Mouse (Mus musculus): Measurements from ENCODE around the gene Lhfp. TPM values are rescaled to one million over a fixed set of nuclear protein-coding genes. Genes with fewer than 3 reads are reported as not detected.

Gene Lhfp
- polyA plus RNA-seq, 1 experiment = 288 TPM

DNA sequence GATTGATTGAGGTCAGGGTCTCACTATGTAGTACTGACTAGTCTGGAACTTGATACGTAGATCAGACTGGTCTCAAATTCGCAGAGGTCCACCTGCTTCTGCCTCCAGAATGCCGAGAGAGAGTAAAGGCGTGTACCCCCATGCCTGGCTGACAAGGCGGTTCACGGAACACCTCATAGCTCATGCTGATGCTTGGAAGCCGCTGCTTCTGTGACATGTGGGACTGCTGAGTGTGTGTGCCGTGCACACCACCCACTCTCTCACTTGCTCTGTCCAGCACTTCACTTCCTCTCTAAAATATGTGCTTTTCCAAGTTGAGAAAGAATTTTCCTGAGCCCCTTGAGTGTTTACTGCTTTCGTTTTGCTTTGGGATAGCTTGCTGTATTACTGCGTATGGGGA lies 15.1 kb downstream of the Lhfp start:
- 51% methylated on average over 10 of the region's 10 CpGs for WGBS
- peaks cover 21% of the 10 kb centered on the region for H3K4me1 ChIP-seq (ENCODE audit: control insufficient read depth, insufficient read depth, low read length)
- H3K4me3 ChIP-seq (replicated peaks; ENCODE audit: extremely low read depth, low read depth, low read length) = no peak overlapping the region
- DNase-seq = no peak
- TF ChIP-seq CTCF (IDR thresholded peaks at IDR 0.05; ENCODE audit: insufficient read depth, low read length) (no peak), POLR2A (IDR thresholded peaks at IDR 0.05; ENCODE audit: borderline replicate concordance, extremely low read depth, low read depth, low read length) (no peak)

DNA sequence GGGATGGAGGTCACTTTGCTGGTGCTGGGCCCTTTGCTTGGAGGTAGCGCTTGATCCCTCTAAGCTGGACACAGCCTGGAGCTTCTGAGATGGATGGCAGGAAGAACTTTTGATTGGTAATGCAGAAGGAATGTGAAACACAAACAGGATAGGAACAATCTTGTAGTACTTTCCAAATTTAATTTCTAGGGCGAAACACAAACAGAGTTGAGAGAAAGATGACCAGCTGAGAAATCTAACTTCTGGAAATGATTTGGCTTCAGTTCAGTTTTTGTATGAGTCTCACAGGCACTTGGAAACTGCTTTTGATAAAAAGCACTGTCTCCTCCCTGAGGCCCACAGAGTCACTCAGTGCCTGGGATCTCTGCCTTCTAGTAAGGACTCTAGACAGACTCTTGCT lies 18.6 kb downstream of the Lhfp start:
- no peak for DNase-seq
- 17% methylated on average over 2 of the region's 2 CpGs for WGBS
- H3K4me1 ChIP-seq (ENCODE audit: control insufficient read depth, insufficient read depth, low read length) = peaks cover 24% of the 10 kb centered on the region

GRCm38 (mm10) chr3:53063423-53064147 lies 22.3 kb downstream of the Lhfp start:
- DNase-seq = no peak
- Histone ChIP-seq H3K4me3 (replicated peaks; ENCODE audit: extremely low read depth, low read depth, low read length) (no peak overlapping the region), H3K4me1 (ENCODE audit: control insufficient read depth, insufficient read depth, low read length) (peaks cover 18% of the 10 kb centered on the region)
- WGBS = 49% methylated on average over 13 of the region's 13 CpGs
- TF ChIP-seq POLR2A (IDR thresholded peaks at IDR 0.05; ENCODE audit: borderline replicate concordance, extremely low read depth, low read depth, low read length) = no peak
- no peak for TF ChIP-seq CTCF (IDR thresholded peaks at IDR 0.05; ENCODE audit: insufficient read depth, low read length)

More for the DNA sequence above, 18.6 kb downstream of the Lhfp start:
- H3K4me3 ChIP-seq (replicated peaks; ENCODE audit: extremely low read depth, low read depth, low read length) = no peak overlapping the region
- TF ChIP-seq POLR2A (IDR thresholded peaks at IDR 0.05; ENCODE audit: borderline replicate concordance, extremely low read depth, low read depth, low read length) (no peak), CTCF (IDR thresholded peaks at IDR 0.05; ENCODE audit: insufficient read depth, low read length) (no peak)

GRCm38 (mm10) chr3:53065267-53066094 lies 24.2 kb downstream of the Lhfp start:
- no peak for TF ChIP-seq CTCF (IDR thresholded peaks at IDR 0.05; ENCODE audit: insufficient read depth, low read length)
- no peak for TF ChIP-seq POLR2A (IDR thresholded peaks at IDR 0.05; ENCODE audit: borderline replicate concordance, extremely low read depth, low read depth, low read length)
- 63% methylated on average over 13 of the region's 13 CpGs for WGBS
- Histone ChIP-seq H3K4me3 (replicated peaks; ENCODE audit: extremely low read depth, low read depth, low read length) (no peak overlapping the region), H3K4me1 (ENCODE audit: control insufficient read depth, insufficient read depth, low read length) (peaks cover 5% of the 10 kb centered on the region)
- no peak for DNase-seq

GRCm38 (mm10) chr3:53066095-53066372 lies 24.7 kb downstream of the Lhfp start:
- TF ChIP-seq CTCF (IDR thresholded peaks at IDR 0.05; ENCODE audit: insufficient read depth, low read length) = no peak
- no peak for TF ChIP-seq POLR2A (IDR thresholded peaks at IDR 0.05; ENCODE audit: borderline replicate concordance, extremely low read depth, low read depth, low read length)
- no peak for DNase-seq
- Histone ChIP-seq H3K4me3 (replicated peaks; ENCODE audit: extremely low read depth, low read depth, low read length) (no peak overlapping the region), H3K4me1 (ENCODE audit: control insufficient read depth, insufficient read depth, low read length) (peaks cover 5% of the 10 kb centered on the region)
- WGBS = 51% methylated on average over 4 of the region's 4 CpGs

DNA sequence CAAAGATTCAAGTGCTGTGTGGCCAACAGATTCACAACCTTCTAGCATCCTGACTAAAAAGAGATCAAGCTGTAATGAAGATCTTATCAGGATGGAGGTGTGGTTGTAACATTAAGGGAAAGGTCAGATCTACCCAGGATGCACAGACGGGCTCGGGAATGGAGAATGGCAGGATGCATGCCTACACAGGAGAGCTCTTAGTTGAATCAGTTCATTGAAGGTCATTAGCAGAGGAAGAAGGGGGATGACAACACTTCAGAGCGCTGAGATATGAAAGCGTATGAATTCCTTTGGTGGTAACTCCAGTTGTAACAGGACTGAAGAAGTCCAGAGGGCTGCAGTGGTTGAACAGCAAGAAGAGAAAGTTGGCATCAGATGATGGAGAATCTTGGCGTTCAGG lies 27.1 kb downstream of the Lhfp start:
- no peak for DNase-seq
- Histone ChIP-seq H3K4me3 (replicated peaks; ENCODE audit: extremely low read depth, low read depth, low read length) (no peak overlapping the region), H3K4me1 (ENCODE audit: control insufficient read depth, insufficient read depth, low read length) (peaks cover 7% of the 10 kb centered on the region)
- 67% methylated on average over 5 of the region's 5 CpGs for WGBS
- TF ChIP-seq POLR2A (IDR thresholded peaks at IDR 0.05; ENCODE audit: borderline replicate concordance, extremely low read depth, low read depth, low read length) (no peak), CTCF (IDR thresholded peaks at IDR 0.05; ENCODE audit: insufficient read depth, low read length) (no peak)

DNA sequence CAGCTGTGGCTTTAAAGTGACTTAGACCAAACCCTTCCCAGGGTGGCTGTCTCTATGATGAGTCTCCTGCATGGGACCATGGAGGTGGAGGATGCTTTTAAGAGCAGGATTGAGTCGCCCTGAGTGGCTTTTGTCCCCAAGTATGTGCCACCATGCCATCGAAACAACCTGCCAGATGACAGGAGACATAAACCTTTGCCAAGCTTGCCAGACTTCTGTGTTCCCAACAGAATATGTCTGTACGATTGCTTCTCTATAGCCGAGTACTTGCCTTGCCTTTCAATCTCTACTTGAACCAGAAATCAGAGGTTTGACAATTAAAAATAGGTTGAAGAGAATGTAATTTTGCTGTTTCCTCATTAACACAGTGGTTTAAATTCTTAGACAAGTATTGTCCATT lies 32.9 kb downstream of the Lhfp start:
- TF ChIP-seq CTCF (IDR thresholded peaks at IDR 0.05; ENCODE audit: insufficient read depth, low read length) = no peak
- no peak for TF ChIP-seq POLR2A (IDR thresholded peaks at IDR 0.05; ENCODE audit: borderline replicate concordance, extremely low read depth, low read depth, low read length)
- peaks cover 2% of the 10 kb centered on the region for H3K4me1 ChIP-seq (ENCODE audit: control insufficient read depth, insufficient read depth, low read length)
- no peak for DNase-seq
- WGBS = 89% methylated on average over 4 of the region's 4 CpGs
- H3K4me3 ChIP-seq (replicated peaks; ENCODE audit: extremely low read depth, low read depth, low read length) = no peak overlapping the region

GRCm38 (mm10) chr3:53074761-53075160 lies 33.4 kb downstream of the Lhfp start:
- DNase-seq = no peak
- H3K4me1 ChIP-seq (ENCODE audit: control insufficient read depth, insufficient read depth, low read length) = peaks cover 2% of the 10 kb centered on the region
- H3K4me3 ChIP-seq (replicated peaks; ENCODE audit: extremely low read depth, low read depth, low read length) = no peak overlapping the region
- WGBS = 94% methylated on average over 3 of the region's 3 CpGs
- no peak for TF ChIP-seq CTCF (IDR thresholded peaks at IDR 0.05; ENCODE audit: insufficient read depth, low read length)
- no peak for TF ChIP-seq POLR2A (IDR thresholded peaks at IDR 0.05; ENCODE audit: borderline replicate concordance, extremely low read depth, low read depth, low read length)

- TF ChIP-seq CTCF (IDR thresholded peaks at IDR 0.05; ENCODE audit: insufficient read depth, low read length) (no peak), POLR2A (IDR thresholded peaks at IDR 0.05; ENCODE audit: borderline replicate concordance, extremely low read depth, low read depth, low read length) (no peak)
- H3K4me3 ChIP-seq (replicated peaks; ENCODE audit: extremely low read depth, low read depth, low read length) = no peak overlapping the region
- no peak for DNase-seq
- H3K4me1 ChIP-seq (ENCODE audit: control insufficient read depth, insufficient read depth, low read length) = no peaks in the 10 kb centered on the region; the same call in 1 of the 2 replicates
- 93% methylated on average over 6 of the region's 6 CpGs for WGBS
Observed at GRCm38 (mm10) chr3:53080286-53080685, 39.0 kb downstream of the Lhfp start.

- H3K4me3 ChIP-seq (replicated peaks; ENCODE audit: extremely low read depth, low read depth, low read length) = no peak overlapping the region
- no peaks in the 10 kb centered on the region; the same call in 1 of the 2 replicates for H3K4me1 ChIP-seq (ENCODE audit: control insufficient read depth, insufficient read depth, low read length)
- WGBS = 95% methylated on average over 8 of the region's 8 CpGs
- no peak for DNase-seq
- TF ChIP-seq POLR2A (IDR thresholded peaks at IDR 0.05; ENCODE audit: borderline replicate concordance, extremely low read depth, low read depth, low read length) = no peak
Observed at GRCm38 (mm10) chr3:53080710-53081109, 39.4 kb downstream of the Lhfp start.

Data from lung, adult 2 months (tissue).